Mouse (Mus musculus) erythroblast, embryonic 14.5 days (primary cell): ENCODE data around the gene Gbe1.

Experiments
- GATA1 ChIP-seq: IDR thresholded peaks from 2 replicates; pipeline ENCODE4 v1.6.1; 2012; ENCODE audit warnings: low read length, inconsistent platforms, mixed read lengths
- TAL1 ChIP-seq: IDR thresholded peaks from 3 replicates; pipeline ENCODE4 v1.6.1; 2012; ENCODE audit warnings: low read length, inconsistent platforms, mixed read lengths

DNA sequence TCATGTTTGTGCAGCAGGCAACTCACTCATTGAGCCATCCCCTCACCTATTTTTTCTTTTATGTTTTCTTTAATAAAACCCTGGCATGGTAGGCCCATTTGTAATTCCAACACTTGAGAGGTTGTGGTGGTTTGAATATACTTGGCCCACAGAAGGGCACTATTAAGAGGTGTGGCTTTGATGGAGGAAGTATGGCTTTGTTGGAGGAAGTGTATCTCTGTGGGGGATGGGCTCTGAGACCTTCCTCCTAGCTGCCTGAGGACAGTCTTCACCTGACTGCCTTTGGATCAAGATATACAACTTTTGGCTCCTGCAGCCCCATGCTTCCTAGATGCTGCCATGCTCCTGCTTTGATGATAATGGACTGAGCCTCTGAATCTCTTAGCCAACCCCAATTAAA is 21.7 kb downstream of the Gbe1 start:
- TF ChIP-seq TAL1 (no peak), GATA1 (no peak)
